Mouse (Mus musculus) ES-E14 (cell line): ENCODE measurements around the gene Gpr152. TPM values are rescaled to one million over a fixed set of nuclear protein-coding genes. Genes with fewer than 3 reads are reported as not detected.

ENCODE experiments used
- DNase-seq: peaks from one replicate; pipeline ENCODE4 v3.0.0-alpha.2; 2013; ENCODE audit warnings: low read depth, low spot score
- H3K27ac ChIP-seq: 2 replicates; pipeline ENCODE4 v1.5.1; 2012; ENCODE audit warnings: low read depth, mild to moderate bottlenecking, low read length, moderate library complexity, mixed read lengths; ENCODE audit not compliant: poor library complexity, insufficient read depth, severe bottlenecking
- H3K36me3 ChIP-seq: 2 replicates; pipeline ENCODE4 v1.6.1; 2012; ENCODE audit warnings: mild to moderate bottlenecking, low read length, moderate library complexity, mixed read lengths; ENCODE audit not compliant: control insufficient read depth, poor library complexity, insufficient read depth, severe bottlenecking
- H3K4me1 ChIP-seq, 2 experiments: fragments of 150-350 bp in 1 of 2; sonication (generic) in 1 of 2; 2 replicates each; pipeline ENCODE4 v1.6.1; 2012; ENCODE audit warnings: low read length in 2 of 2, mild to moderate bottlenecking in 1 of 2, mixed read lengths in 1 of 2; ENCODE audit not compliant: control insufficient read depth in 2 of 2, insufficient read depth in 2 of 2, poor library complexity in 1 of 2
- H3K4me3 ChIP-seq, 2 experiments: fragments of 150-350 bp in 1 of 2; sonication (generic) in 1 of 2; 2 replicates each; pipeline ENCODE4 v1.5.1; 2012; ENCODE audit warnings: low read length in 2 of 2, low read depth in 1 of 2, mild to moderate bottlenecking in 1 of 2, mixed read lengths in 1 of 2; ENCODE audit not compliant: insufficient read depth in 1 of 2, poor library complexity in 1 of 2, severe bottlenecking in 1 of 2
- H3K9ac ChIP-seq: 2 replicates; pipeline ENCODE4 v1.6.1; 2012; ENCODE audit warnings: low read depth, mild to moderate bottlenecking, low read length, mixed read lengths; ENCODE audit not compliant: poor library complexity, insufficient read depth, severe bottlenecking
- H3K9me3 ChIP-seq: fragments of 150-350 bp; sonication (generic); 2 replicates; pipeline ENCODE4 v1.6.1; 2012; ENCODE audit warnings: low read depth, mild to moderate bottlenecking, low read length; ENCODE audit not compliant: control insufficient read depth, insufficient read depth
- CHD2 ChIP-seq: IDR thresholded peaks from 2 replicates; pipeline ENCODE4 v1.6.1; 2014; ENCODE audit warnings: mild to moderate bottlenecking, low read depth, low read length, inconsistent platforms
- HCFC1 ChIP-seq: IDR thresholded peaks from 2 replicates; pipeline ENCODE4 v1.6.1; 2012; ENCODE audit warnings: low read length, inconsistent platforms, borderline replicate concordance; ENCODE audit not compliant: insufficient read depth
- MAFK ChIP-seq: IDR thresholded peaks from 2 replicates; pipeline ENCODE4 v1.6.1; 2014; ENCODE audit warnings: mild to moderate bottlenecking, low read depth, low read length, inconsistent platforms; ENCODE audit not compliant: insufficient read depth
- ZC3H11A ChIP-seq: IDR thresholded peaks from 2 replicates; pipeline ENCODE4 v1.6.1; 2012; ENCODE audit warnings: low read depth, mild to moderate bottlenecking, inconsistent platforms, low read length, borderline replicate concordance
- ZNF384 ChIP-seq: IDR thresholded peaks from 2 replicates; pipeline ENCODE4 v1.6.1; 2012; ENCODE audit warnings: low read depth, low read length, inconsistent platforms
- in situ Hi-C, 2 experiments: fragments of 600-800 bp; cut with MboI; formaldehyde crosslinking; loops; one replicate each; pipeline ENCODE4 v1.15.1; 2025; ENCODE audit warnings: low sequenced_read_pairs in 2 of 2, inconsistent platforms in 1 of 2; ENCODE audit not compliant: unreplicated experiment in 2 of 2
- total RNA-seq: library from RNA; depleted of rRNA; stranded (reverse); fragments of 300-350 nt; gene quantifications from 2 replicates; pipeline ENCODE4 v1.2.3, GENCODE M21; 2012; rRNA removed

Gpr152 gene
- 0.13 and 0.26 TPM in 2 replicates for total RNA-seq

DNA sequence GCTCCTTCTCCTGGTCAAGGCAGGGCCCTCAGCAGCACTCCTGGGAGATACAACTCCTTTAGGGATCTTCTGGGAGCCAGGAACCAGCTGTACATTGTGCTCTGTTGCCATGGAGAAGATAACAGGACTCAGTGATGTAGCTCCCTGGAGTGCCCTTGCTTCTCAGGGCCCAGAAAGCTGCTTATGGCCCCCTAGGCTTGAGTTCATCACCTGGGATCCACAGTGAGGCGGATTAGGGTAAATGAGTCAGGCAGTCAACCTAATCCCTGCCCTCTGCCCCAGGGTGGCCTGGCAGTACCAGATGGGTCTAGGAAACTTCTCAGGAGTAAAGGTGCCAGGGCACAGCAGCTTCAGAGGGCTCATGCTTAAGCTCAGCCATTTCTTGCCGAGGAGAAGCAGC, at the start of gene Gpr152:
Gpr152 (plus strand) TSS at position 342 of the 400 bp plus-strand sequence.
- H3K9me3 ChIP-seq: no peaks in the 10 kb centered on the region
- TF ChIP-seq ZNF384: no peak
- TF ChIP-seq HCFC1: no peak
- TF ChIP-seq MAFK: no peak
- no peak for TF ChIP-seq CHD2
- no peak for TF ChIP-seq ZC3H11A
- no peaks in the 10 kb centered on the region for H3K36me3 ChIP-seq
- no peak for DNase-seq
- in situ Hi-C loops: no loop called here
- peaks cover 4 to 11% of the 10 kb centered on the region in 2 experiments; a peak in 2 of 4 replicates for H3K4me1 ChIP-seq
- H3K4me3 ChIP-seq: no peak within 1 kb of the TSS
- no peak within 1 kb of the TSS for H3K9ac ChIP-seq
- H3K27ac ChIP-seq: no peak within 1 kb of the TSS

DNA sequence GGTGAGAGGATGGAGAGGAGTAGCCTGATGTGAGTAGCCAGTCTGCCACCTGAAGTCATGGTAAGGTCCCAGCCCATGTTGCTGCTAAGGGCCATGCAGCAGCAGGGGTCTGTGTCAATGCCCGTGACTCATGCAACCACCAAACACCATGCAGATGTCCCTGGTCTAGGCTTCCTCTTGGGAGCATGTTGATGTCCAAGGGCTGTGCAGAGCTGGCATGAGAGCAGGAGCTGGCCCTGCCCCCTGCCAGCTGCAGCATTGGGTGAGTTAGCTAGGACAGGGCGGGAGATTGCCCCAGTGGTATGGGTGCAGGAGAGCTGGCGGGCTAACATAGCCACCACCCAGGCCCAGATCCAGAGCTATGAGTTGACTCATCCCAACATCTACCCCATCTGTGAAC, 49.1 kb upstream of the Gpr152 start:
- Histone ChIP-seq H3K36me3 (no peaks in the 10 kb centered on the region), H3K4me3 (no peak overlapping the region), H3K9me3 (no peaks in the 10 kb centered on the region), H3K4me1 (peaks cover 0 to 11% of the 10 kb centered on the region in 2 experiments; a peak in 2 of 4 replicates), H3K9ac (no peak overlapping the region), H3K27ac (no peak overlapping the region)
- TF ChIP-seq ZC3H11A: no peak
- no peak for TF ChIP-seq ZNF384
- TF ChIP-seq HCFC1: no peak
- no peak for TF ChIP-seq MAFK
- no peak for TF ChIP-seq CHD2
- in situ Hi-C loops: no loop called here
- DNase-seq: no peak

DNA sequence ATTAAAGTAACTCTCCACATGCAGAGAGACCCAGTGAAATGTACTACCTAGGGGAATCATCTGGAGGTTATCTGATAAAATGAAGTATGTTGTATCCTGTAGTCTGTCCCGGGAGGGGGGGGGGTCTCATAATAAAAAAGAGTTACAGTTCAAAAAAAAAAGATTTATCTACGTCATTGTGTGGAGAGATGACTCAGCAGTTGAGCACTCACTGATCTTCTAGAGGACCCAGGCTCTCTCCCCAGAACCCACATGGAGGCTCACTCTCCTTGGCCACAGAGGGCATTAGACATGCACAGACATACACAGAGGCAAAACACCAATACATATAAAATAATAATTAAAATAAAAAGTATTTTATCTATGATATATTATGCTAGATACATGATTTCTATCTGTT, 48.2 kb upstream of the Gpr152 start:
- DNase-seq: no peak
- Histone ChIP-seq H3K4me1 (peaks cover 0 to 11% of the 10 kb centered on the region in 2 experiments; a peak in 2 of 4 replicates), H3K9ac (no peak overlapping the region), H3K27ac (no peak overlapping the region), H3K9me3 (no peaks in the 10 kb centered on the region), H3K36me3 (no peaks in the 10 kb centered on the region), H3K4me3 (no peak overlapping the region)
- in situ Hi-C loops: no loop called here
- TF ChIP-seq CHD2 (no peak), ZC3H11A (no peak), HCFC1 (no peak), ZNF384 (no peak), MAFK (no peak)

DNA sequence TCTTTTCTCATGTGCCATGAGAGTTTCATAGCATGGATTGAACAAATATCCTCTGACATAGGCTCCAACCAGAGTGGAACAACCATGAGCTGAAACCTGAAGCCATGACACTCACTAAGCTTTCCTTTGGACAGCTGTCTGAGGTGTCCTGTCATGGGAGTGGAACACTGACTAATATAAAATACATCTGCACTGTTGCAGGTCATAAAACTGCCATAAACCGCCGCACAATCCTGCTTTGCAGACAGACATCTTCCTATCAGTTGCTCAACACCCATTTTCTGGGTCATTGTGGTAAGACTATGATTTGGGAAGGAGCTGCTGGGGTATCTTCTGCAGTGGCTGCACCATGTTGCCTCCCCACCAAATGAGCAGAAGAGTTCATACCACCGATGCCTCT, 46.8 kb upstream of the Gpr152 start:
- TF ChIP-seq ZC3H11A (no peak), ZNF384 (no peak), HCFC1 (no peak), CHD2 (no peak), MAFK (no peak)
- no peak overlapping the region for H3K9ac ChIP-seq
- in situ Hi-C loops: no loop called here

DNA sequence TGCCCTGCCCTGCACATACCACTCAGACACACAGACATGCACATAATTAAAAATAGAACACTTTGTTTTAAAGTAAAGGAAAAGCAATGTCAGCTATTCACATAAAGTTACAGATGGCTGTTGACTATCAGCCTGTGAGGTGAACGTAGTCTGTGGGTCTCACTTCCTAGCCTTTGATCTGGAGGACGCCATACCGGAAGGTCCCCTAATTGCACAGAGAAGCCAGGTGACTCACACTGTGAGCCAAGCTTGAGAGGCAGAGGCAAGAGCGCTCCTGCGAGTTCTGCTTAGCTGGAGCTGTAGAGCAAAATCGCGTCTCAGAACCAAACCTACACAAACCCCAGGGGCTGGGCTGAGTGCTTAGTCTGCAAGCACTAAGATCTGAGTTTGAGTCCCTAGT, 45.8 kb upstream of the Gpr152 start:
- Histone ChIP-seq H3K4me3 (no peak overlapping the region), H3K36me3 (peaks cover 6% of the 10 kb centered on the region), H3K27ac (no peak overlapping the region), H3K4me1 (peaks cover 0 to 9% of the 10 kb centered on the region in 2 experiments; a peak in 2 of 4 replicates), H3K9me3 (no peaks in the 10 kb centered on the region), H3K9ac (no peak overlapping the region)
- no peak for DNase-seq
- no peak for TF ChIP-seq MAFK
- no peak for TF ChIP-seq HCFC1
- TF ChIP-seq ZNF384: no peak
- TF ChIP-seq CHD2: no peak
- TF ChIP-seq ZC3H11A: no peak
- in situ Hi-C loops: no loop called here

More for the DNA sequence above, 46.8 kb upstream of the Gpr152 start:
- H3K4me1 ChIP-seq: peaks cover 0 to 11% of the 10 kb centered on the region in 2 experiments; a peak in 2 of 4 replicates
- H3K9me3 ChIP-seq: no peaks in the 10 kb centered on the region
- no peaks in the 10 kb centered on the region for H3K36me3 ChIP-seq
- no peak overlapping the region for H3K4me3 ChIP-seq
- no peak for DNase-seq
- H3K27ac ChIP-seq: no peak overlapping the region
